Mouse (Mus musculus) spleen, adult 2 months (tissue): ENCODE measurements around the gene Gm20388.

Source experiments
- CTCF ChIP-seq: fragments of 200-500 bp; IDR thresholded peaks from 2 replicates; pipeline ENCODE4 v1.5.1; 2011; ENCODE audit warnings: mild to moderate bottlenecking, inconsistent platforms; ENCODE audit not compliant: insufficient read depth, insufficient read length, insufficient replicate concordance; ENCODE audit errors: extremely low read depth
- POLR2A ChIP-seq: fragments of 200-500 bp; IDR thresholded peaks from 2 replicates; pipeline ENCODE4 v1.6.1; 2011; ENCODE audit warnings: low read depth, low read length, inconsistent platforms

GRCm38 (mm10) chr8:120322956-120323448, 412.4 kb downstream of the Gm20388 start:
- TF ChIP-seq CTCF = no peak
- TF ChIP-seq POLR2A = no peak
